Mouse (Mus musculus): ENCODE data around the gene Sdr42e1. TPM values are rescaled to one million over a fixed set of nuclear protein-coding genes. Genes with fewer than 3 reads are reported as not detected.

Gene Sdr42e1
- total RNA-seq, 4 experiments from 2014 or later, result 2.1 to 2.8 (median 2.2) TPM

DNA sequence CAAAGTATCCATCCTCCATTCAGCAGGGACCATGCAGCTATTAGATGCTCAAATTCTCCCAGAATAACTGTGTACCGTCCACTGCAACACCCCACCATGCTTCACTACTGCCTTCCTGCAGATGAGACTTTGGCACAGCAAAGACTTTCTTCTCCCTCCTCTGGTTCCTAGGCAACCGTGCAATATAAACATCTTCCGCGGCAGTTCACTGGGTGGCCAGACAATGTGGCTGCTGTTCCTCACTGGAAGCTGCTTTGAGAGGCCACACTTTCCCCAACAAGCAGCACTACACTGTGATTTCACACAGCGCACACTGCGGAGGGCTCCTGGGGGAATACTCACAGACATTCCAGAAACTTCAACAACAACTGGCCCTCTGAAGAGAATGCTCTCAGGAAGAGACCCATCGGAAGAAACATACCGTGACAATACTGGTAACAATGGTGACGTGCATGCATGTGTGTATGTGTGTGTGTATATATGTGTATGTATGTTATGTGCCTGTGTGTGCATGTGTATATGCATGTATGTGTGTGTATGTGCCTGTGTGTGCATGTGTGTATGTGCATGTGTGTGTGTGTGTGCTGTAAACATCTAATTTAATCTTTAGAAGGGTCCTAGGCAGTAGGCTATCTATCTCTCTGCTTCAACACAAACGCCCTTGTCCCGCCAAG lies 13.0 kb downstream of the Sdr42e1 start:
- DNase-seq (ENCODE audit: low spot score), result no peak

DNA sequence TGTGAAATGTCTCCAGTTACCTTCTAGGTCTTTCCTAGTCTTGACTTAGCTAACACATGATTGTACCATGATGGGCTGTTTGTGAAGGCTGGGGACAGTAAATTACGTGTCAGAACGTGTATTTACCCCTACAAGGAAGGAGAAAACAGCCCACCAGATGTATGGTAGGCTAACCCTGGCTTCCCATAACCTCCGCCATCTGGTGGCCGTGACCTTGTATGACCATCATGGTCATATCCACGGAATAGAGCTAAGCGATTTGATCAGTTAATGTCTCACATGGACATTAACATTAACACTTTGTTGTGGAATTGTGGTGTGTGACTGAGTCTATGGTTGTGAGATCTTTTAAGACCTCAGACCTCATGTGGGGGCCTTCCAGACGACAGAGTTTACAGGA lies 14.5 kb downstream of the Sdr42e1 start:
- no peak for DNase-seq (ENCODE audit: low spot score)

DNA sequence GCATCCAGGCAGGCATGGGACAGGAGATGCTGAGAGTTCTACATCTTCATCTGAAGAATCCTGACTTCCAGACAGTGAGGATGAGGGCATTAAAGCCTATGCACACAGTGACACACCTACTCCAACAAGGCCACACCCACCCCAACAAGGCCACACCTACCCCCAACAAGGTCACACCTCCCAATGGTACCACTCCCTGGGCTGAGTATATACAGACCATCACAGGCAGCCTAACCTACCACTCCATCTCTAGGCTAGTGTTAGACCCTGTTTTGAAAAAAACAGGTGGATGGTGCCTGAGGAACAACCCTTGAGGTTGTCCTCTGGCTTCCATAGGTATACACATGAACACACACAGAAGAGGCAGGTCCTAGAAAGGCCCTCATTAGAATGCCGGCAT lies 21.2 kb downstream of the Sdr42e1 start:
- DNase-seq (ENCODE audit: low spot score), result no peak

DNA sequence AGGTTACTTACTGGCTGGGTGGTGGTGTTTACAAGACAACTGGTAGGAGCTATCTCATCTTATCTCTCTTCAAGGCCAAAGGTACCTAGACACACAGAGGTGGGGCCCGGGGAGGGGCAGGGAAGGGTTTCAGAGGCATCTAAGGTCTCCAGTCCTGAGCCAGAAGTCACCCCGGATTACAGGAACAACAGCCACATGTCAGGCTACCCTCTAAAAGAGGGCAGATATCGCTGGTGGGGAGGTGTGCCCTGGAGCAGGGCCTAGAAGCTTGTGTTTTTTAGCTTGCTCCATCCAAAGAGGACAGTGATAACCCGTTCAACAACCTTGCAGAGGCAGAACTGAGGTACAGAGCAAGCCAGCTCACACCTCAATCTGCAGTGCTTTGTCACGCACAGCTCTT lies 27.0 kb downstream of the Sdr42e1 start:
- DNase-seq (ENCODE audit: low spot score), result peak; percentile 11

DNA sequence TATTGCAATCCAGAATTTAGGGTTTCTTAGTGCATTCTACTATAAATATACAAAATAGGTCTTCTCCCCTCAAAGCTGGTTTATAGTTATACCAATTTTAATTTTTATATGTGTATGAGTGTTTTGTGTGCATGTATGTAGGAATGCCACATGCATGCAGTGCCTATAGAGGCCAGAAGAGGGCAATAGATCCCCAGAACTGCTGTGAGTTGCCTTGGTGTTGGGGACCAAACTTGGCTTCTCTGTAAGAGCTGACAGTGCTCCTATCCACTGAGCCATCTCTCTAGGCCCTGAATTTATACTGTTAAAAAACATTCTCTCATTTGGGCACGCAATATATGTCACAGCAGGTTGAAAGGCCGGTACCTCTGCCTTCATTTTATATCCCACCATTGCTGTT lies 27.5 kb downstream of the Sdr42e1 start:
- peak; percentile 22 for DNase-seq (ENCODE audit: low spot score)

DNA sequence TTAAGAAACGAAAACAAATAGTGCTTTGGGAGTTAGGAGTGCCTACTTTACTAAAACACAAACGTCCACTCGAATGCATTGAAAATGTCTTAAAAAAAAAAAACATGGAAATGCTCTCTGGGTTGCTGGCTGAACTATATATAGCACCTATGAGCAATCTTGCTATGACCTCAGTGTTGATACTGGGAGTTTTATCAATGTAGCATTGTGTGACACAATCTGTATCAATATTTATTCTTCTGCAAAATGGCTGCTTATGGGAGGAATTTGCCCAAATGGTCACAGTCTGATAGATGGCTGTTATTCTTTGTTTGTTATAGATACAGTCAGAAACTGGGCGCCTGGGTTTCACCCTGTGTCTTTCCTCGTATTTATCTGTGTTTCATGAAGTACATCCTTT lies 28.0 kb downstream of the Sdr42e1 start:
- DNase-seq (ENCODE audit: low spot score), result no peak

DNA sequence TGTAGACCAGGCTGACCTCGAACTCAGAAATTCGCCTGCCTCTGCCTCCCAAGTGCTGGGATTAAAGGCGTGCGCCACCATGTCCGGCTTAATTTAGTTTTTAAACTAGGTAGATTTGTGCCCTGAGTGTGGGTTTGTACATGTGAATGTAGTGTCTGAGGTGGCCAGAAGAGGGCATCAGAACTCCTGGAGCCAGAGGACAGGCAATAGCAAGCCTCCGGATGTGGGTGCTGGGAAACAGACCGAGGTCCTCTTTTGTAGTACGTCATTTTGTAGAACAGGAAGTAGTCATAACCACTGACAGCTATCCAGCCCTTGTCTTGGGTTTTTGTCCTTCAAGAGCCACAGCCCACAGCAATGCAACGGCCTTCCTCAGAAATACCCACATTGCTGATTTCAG lies 33.9 kb downstream of the Sdr42e1 start:
- DNase-seq (ENCODE audit: low spot score), result no peak

DNA sequence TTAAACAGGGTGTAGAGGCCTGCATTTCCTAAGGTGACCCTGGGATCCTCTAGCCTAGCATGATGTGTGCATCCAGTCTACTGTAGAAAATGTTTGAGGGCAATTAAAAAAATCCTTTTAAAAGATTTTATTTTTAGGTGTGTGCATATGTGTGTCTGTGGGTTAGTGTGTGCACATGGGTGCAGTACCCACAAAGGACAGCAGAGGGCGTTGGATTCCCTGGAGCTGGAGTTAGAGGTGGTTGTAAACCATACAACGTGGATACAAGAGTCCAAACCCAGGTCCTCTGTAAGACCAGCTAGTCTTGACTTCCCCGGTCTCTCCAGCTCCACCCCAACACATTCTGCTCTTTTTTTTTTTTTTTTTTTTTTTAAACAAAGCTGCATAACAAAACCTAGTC lies 36.0 kb downstream of the Sdr42e1 start:
- no peak for DNase-seq (ENCODE audit: low spot score)

DNA sequence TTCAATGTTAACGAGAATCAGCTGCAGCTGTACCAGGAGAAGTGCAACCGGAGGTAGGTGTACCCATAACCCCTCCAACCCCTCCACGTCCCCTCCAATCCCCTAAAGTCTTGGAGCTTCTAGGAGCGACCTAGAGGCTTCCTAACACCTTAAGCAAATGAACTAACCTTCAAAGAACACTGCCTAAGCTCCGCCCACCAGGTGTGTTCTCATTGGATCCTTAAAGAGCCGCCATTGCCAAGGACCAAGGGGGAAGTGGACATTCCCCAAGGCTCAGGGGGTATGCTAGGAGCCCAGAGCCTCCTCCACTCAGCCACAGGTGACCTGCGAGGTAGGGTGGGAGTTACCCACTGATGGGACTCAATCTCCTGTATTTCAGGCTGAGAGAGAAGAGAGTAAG lies 39.1 kb downstream of the Sdr42e1 start:
- no peak for DNase-seq (ENCODE audit: low spot score)

DNA sequence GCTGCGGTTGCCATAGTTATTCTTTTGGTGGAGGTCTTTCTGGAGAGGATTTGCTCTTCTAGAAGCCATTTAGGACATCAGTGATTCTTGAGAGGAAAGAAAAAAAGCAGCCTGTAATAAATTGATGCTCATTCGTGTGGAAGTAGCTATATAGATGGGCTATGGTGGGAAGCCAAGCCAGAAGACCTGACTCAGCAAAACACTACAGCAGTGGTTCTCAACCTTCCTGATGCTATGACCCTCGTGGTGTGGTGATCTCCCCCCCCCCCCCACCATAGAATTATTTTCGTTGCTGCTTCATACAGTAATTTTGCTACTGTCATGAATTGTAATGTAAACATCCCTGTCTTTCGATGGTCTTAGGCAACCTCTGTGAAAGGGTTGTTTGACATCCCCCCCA lies 41.0 kb downstream of the Sdr42e1 start:
- no peak for DNase-seq (ENCODE audit: low spot score)

DNA sequence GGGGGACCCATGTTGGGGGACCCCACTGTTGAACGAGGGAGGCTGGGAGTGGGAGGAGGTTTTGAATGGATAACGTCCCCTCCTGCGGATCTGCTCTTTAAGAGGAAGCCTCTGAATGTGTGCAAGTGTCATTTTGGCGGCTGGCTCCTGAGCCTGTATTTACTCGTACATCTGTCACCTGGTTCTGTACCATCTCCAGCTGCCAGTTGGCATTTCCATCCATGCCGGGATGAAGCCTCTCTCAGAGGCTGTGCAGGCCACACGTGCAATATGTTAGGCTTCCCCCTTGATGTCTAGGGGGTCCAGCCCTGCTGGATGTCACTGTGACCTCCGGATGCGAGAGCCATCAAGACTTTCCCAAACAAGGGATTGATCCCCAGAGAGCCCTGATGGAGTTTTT lies 46.4 kb downstream of the Sdr42e1 start:
- DNase-seq (ENCODE audit: low spot score), result no peak

DNA sequence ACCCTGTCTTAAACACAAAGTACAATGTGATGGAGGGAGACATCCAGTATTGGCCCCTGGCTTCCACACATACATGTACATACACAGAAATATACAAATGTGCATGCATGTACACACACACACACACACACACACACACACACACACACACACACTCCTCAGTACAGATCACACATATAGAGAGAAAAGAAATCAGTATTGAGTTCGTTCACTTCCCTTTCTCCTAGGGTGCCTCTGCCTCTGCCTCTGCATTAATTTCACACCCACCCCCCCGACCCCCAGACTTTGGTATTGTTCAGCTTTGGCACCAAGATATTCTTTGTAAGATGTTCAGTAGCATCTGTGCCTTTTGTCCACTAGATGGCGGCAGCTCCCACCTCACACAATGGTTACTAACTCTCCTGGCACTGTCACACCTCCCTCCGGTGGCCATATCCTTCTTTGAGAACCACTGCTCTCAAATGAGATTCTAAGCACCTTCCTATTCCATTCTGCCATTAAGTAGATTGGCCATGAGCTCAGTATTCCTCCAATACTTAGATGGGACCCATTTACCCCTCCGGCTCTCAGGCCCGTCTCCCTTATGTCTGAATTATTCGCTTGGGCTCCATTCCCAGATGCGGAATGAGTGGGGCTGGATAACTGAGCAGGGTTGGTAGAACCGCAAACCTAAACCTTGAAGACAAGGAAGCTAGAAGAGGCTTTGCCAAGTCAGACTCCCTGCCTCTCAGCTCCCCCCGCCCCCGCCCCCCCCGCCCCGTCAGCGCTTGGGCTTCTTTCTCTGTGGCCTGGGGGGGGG lies 47.2 kb downstream of the Sdr42e1 start:
- DNase-seq (ENCODE audit: low spot score), result peak; percentile 10

DNA sequence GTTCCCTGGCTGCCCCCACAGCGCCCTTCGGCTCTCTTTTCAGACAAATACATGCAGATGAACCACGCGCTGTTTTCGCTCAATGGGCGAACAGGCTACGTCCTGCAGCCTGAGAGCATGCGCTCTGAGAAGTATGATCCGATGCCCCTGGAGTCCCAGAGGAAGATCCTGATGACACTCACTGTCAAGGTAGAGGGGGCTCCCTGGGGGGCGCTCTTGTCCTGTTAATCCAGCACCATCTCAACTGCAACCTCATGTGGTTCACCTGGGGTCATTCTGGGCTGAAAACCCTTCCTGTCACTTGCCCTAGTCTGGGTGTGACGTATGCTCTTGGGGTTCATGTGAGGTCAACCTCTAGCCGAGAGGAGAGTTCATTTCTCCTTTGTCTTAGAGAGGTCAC lies 60.6 kb downstream of the Sdr42e1 start:
- DNase-seq (ENCODE audit: low spot score), result no peak

Other genes with a start within 250 kb of the Sdr42e1 start
- 10 to 100 TPM in 1 of 4 experiments, 1 to 10 TPM in 3; 5.3 to 10.4 (median 7.5) TPM for gene Plcg2, start 175.4 kb downstream of the Sdr42e1 start, total RNA-seq (2022)
- gene Hsd17b2, start 28.2 kb upstream of the Sdr42e1 start, total RNA-seq (2022), result not detected
- 10 to 100 TPM in 2 of 4 experiments, 1 to 10 TPM in 2; 4.7 to 10.2 (median 9.4) TPM for gene Mphosph6, start 128.3 kb upstream of the Sdr42e1 start, total RNA-seq (2022)

Measured in heart, adult 8-10 months (tissue).